Mouse (Mus musculus) gastrocnemius, postnatal 14 days (tissue): ENCODE data around the gene C1s1. TPM values are rescaled to one million over a fixed set of nuclear protein-coding genes. Genes with fewer than 3 reads are reported as not detected.
"Not testable (repeated sequence)": the region's sequence is repeated elsewhere in the genome, so short reads cannot be mapped to it uniquely, and the experiment has no call there.

Experiments used
- DNase-seq: peaks from one replicate; pipeline ENCODE4 v3.0.0; 2021; ENCODE audit warnings: mixed read lengths
- intact Hi-C: fragments of 180-260 bp; cut with DNase I; formaldehyde crosslinking; loops from one replicate; pipeline ENCODE4 v1.15.1; 2025; ENCODE audit warnings: low total_unique reads
- total RNA-seq, 2 experiments: library from RNA; stranded (reverse); gene quantifications; 2 replicates each; pipeline ENCODE4 v1.2.3; 2021

The C1s1 gene
- total RNA-seq, 2 experiments from 2014 or later = 31.6 to 40.4 TPM

- intact Hi-C loops, DNase-seq: not testable (repeated sequence)
Observed at GRCm38 (mm10) chr6:124483831-124484230, 58.3 kb downstream of the C1s1 start.

- DNase-seq = peak; percentile 38
- intact Hi-C loops = no loop called here
Observed at GRCm38 (mm10) chr6:124481571-124481970, 60.6 kb downstream of the C1s1 start.

Other genes with a start within 250 kb of the C1s1 start
- 10 to 100 TPM; 13.6 to 19.2 TPM for gene Cd163, start 237.7 kb downstream of the C1s1 start, total RNA-seq
- gene Pex5, start 127.3 kb downstream of the C1s1 start, total RNA-seq = 10 to 100 TPM; 23.0 to 24.0 TPM
- 1 to 10 TPM in 1 of 2 experiments, under 1 TPM in 1; 0.60 to 1.6 TPM for gene Clstn3, start 77.6 kb downstream of the C1s1 start, total RNA-seq
- gene C1rl, start 49.2 kb downstream of the C1s1 start, total RNA-seq = 1 to 10 TPM in 1 of 2 experiments, under 1 TPM in 1; 0.64 to 1.2 TPM
- 10 to 100 TPM; 11.8 to 16.3 TPM for gene C1ra, start 30.0 kb downstream of the C1s1 start, total RNA-seq
- 1 to 10 TPM; 1.3 to 2.3 TPM for gene C1rb, start 27.9 kb upstream of the C1s1 start, total RNA-seq
- under 1 TPM; 0.78 to 0.96 TPM for gene C1s2, start 93.7 kb upstream of the C1s1 start, total RNA-seq
- 10 to 100 TPM; 26.3 to 32.3 TPM for gene Lpcat3, start 120.7 kb upstream of the C1s1 start, total RNA-seq
- 10 to 100 TPM; 51.8 to 57.5 TPM for gene Emg1, start 169.8 kb upstream of the C1s1 start, total RNA-seq
- gene Phb2, start 170.0 kb upstream of the C1s1 start, total RNA-seq = 100 to 1,000 TPM; 179 to 184 TPM
- 1 to 10 TPM; 1.7 to 1.9 TPM for gene Ptpn6, start 196.4 kb upstream of the C1s1 start, total RNA-seq
- 100 to 1,000 TPM; 207 to 228 TPM for gene Grcc10, start 199.0 kb upstream of the C1s1 start, total RNA-seq
- gene Gm45234, start 213.7 kb upstream of the C1s1 start, total RNA-seq = not detected
- 10 to 100 TPM; 30.8 to 35.8 TPM for gene Atn1, start 214.2 kb upstream of the C1s1 start, total RNA-seq
- gene Eno2, start 227.3 kb upstream of the C1s1 start, total RNA-seq = 1 to 10 TPM; 1.9 to 2.3 TPM
- gene Lrrc23, start 237.4 kb upstream of the C1s1 start, total RNA-seq = not detected